Comparison of ENCODE assay signal across 27 mouse cellular contexts in the genomic region with DNA sequence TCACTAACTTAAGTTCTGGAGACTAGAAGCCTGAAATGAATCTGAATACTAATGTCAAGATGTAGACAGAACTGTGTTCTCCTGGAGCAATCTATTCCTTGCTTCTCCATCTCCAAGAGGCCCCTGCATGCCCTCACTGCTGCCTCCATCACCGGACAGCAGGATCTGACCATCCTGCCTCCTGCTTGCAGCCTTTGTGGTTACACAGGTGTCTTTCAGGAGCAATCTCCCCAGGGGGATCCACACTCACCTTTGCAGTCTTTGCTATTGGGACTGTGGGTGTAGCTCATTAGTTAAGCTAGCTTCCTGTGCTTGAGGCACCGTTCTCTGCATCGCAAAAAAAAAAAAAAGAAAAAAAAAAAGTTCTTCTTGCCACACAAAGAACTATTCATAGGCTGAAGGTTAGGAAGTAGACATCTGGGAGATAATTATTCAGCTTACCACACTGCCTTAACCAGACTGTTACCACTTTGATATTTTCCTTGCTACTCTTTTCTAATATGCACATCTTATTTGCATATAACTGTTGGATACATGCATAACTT. TPM values are rescaled to one million over a fixed set of nuclear protein-coding genes. Genes with fewer than 3 reads are reported as not detected.
DNase-seq lines count a peak whose midpoint lies in the region; ATAC-seq and TF ChIP-seq lines count a peak whose summit lies in the region.
"Had no signal": no experiment of that assay in that cellular context is flagged by ENCODE, and none has a peak within 500 bp of the region (broad histone marks: within the 10 kb centered on the region; RNA-seq: fewer than 3 reads in every experiment).

No protein-coding gene starts in this region.

- peaks cover 9% of the 10 kb centered on the region; the same call in 1 of the 2 replicates for H3K9me3 ChIP-seq in midbrain, embryonic 10.5 days (replicated peaks)
- H3K9me3 ChIP-seq in midbrain, embryonic 14.5 days (ENCODE audit: control insufficient read depth, low read length): peaks cover 2% of the 10 kb centered on the region; the same call in 1 of the 2 replicates
- H3K9me3 ChIP-seq in MEL (replicated peaks; ENCODE audit: insufficient read depth, low read length): no peaks in the 10 kb centered on the region
- 0 out of 2 replicates have a peak, but pooled peaks cover 8% of the 10 kb centered on the region for H3K9me3 ChIP-seq in hindbrain, embryonic 12.5 days (replicated peaks)
- H3K9me3 ChIP-seq: limb, embryonic 10.5 days; limb, embryonic 15.5 days; liver, embryonic 13.5 days had no signal

- no peak for TF ChIP-seq RAD21 in MEL (IDR thresholded peaks at IDR 0.05; ENCODE audit: low read depth, low read length)

- no peak overlapping the region for H3K9ac ChIP-seq in midbrain, embryonic 14.5 days (replicated peaks; ENCODE audit: low read length)
- H3K9ac ChIP-seq in MEL (ENCODE audit: control insufficient read depth, low read depth, low read length, poor library complexity, severe bottlenecking): no peak overlapping the region
- no peak overlapping the region for H3K9ac ChIP-seq in hindbrain, embryonic 12.5 days
- H3K9ac ChIP-seq: forebrain, postnatal 0 days; hindbrain, embryonic 13.5 days; limb, embryonic 15.5 days; liver, embryonic 13.5 days had no signal

- no peaks in the 10 kb centered on the region for H3K27me3 ChIP-seq in midbrain, embryonic 10.5 days (ENCODE audit: low read depth, poor library complexity, severe bottlenecking)
- H3K27me3 ChIP-seq in midbrain, embryonic 14.5 days (ENCODE audit: control insufficient read depth, insufficient read depth, low read length): no peaks in the 10 kb centered on the region
- H3K27me3 ChIP-seq in MEL (ENCODE audit: control insufficient read depth in 1 of 2, insufficient read depth in 2 of 2, low read length in 2 of 2): no peaks in the 10 kb centered on the region
- H3K27me3 ChIP-seq in hindbrain, embryonic 12.5 days: no peaks in the 10 kb centered on the region
- H3K27me3 ChIP-seq: embryonic facial prominence, embryonic 13.5 days; hindbrain, embryonic 13.5 days; limb, embryonic 15.5 days; liver, embryonic 13.5 days had no signal

- 37% methylated on average over 3 of the region's 3 CpGs for WGBS in midbrain, embryonic 10.5 days
- WGBS in midbrain, embryonic 14.5 days: 19% methylated on average over 3 of the region's 3 CpGs
- WGBS in hindbrain, embryonic 12.5 days: 33% methylated on average over 3 of the region's 3 CpGs

- no peak overlapping the region for H3K4me3 ChIP-seq in midbrain, embryonic 10.5 days
- no peak overlapping the region for H3K4me3 ChIP-seq in midbrain, embryonic 14.5 days (replicated peaks; ENCODE audit: low read depth, low read length)
- no peak overlapping the region; a peak in 1 of 4 replicates for H3K4me3 ChIP-seq in MEL (ENCODE audit: control insufficient read depth in 1 of 2, insufficient read depth in 1 of 2, low read depth in 2 of 2, low read length in 2 of 2)
- H3K4me3 ChIP-seq in hindbrain, embryonic 12.5 days: no peak overlapping the region
- H3K4me3 ChIP-seq: embryonic facial prominence, embryonic 13.5 days; hindbrain, embryonic 13.5 days; limb, embryonic 10.5 days; limb, embryonic 15.5 days; liver, embryonic 13.5 days had no signal

- H3K4me2 ChIP-seq in midbrain, embryonic 14.5 days (ENCODE audit: low read length): no peak overlapping the region
- H3K4me2 ChIP-seq in hindbrain, embryonic 12.5 days (replicated peaks): no peak overlapping the region
- H3K4me2 ChIP-seq: embryonic facial prominence, embryonic 13.5 days; heart, embryonic 11.5 days; hindbrain, embryonic 13.5 days; limb, embryonic 15.5 days had no signal

- H3K36me3 ChIP-seq in midbrain, embryonic 10.5 days: peaks cover 8% of the 10 kb centered on the region
- no peaks in the 10 kb centered on the region for H3K36me3 ChIP-seq in midbrain, embryonic 14.5 days (ENCODE audit: control insufficient read depth, insufficient read depth, low read length)
- H3K36me3 ChIP-seq in MEL (ENCODE audit: control insufficient read depth in 1 of 2, insufficient read depth in 2 of 2, low read length in 2 of 2): peaks cover 0 to 16% of the 10 kb centered on the region in 2 experiments; a peak in 2 of 4 replicates
- H3K36me3 ChIP-seq in hindbrain, embryonic 12.5 days: 0 out of 2 replicates have a peak, but pooled peaks cover 3% of the 10 kb centered on the region
- H3K36me3 ChIP-seq: hindbrain, embryonic 13.5 days; limb, embryonic 15.5 days had no signal

- TF ChIP-seq EP300 in MEL (IDR thresholded peaks at IDR 0.05; ENCODE audit: low read depth in 1 of 2, low read length in 2 of 2): no peak

- TF ChIP-seq CTCF in MEL (IDR thresholded peaks at IDR 0.05 in 2 of 3, conservative IDR thresholded peaks at IDR 0.05 in 1 of 3; ENCODE audit: control insufficient read depth in 1 of 3, insufficient read depth in 1 of 3, low read depth in 2 of 3, low read length in 3 of 3, poor library complexity in 1 of 3, severe bottlenecking in 1 of 3): no peak

- ATAC-seq in midbrain, embryonic 14.5 days (ENCODE audit: low FRiP score, low TSS enrichment): no peak
- ATAC-seq in hindbrain, embryonic 12.5 days (ENCODE audit: low FRiP score): no peak
- ATAC-seq: forebrain, postnatal 0 days; intestine, postnatal 0 days; lung, postnatal 0 days had no signal

- peak; percentile 7 for DNase-seq in embryo, embryonic 10.5 days (ENCODE audit: low spot score)
- DNase-seq in embryo, embryonic 10 days (ENCODE audit: low spot score): no peak
- no peak for DNase-seq in midbrain, embryonic 10.5 days (ENCODE audit: low spot score)
- DNase-seq in midbrain, embryonic 14.5 days: no peak
- DNase-seq in MEL (ENCODE audit: low read depth, low spot score): peak; percentile 57
- DNase-seq in retina, postnatal 1 day: peak; percentile 31
- DNase-seq: adrenal gland, postnatal 25 days; cerebellum, adult 11-12 months; cerebellum, adult 9-11 months; forebrain, postnatal 0 days; heart, postnatal 36 days; kidney, postnatal 14 days; layer of hippocampus, adult 9-11 months; liver, embryonic 13.5 days; lung, adult 18-20 months; lung, postnatal 4 days; right cerebral cortex, postnatal 4 days; thymus, postnatal 4 days had no signal

- no peak for TF ChIP-seq POLR2A in MEL (IDR thresholded peaks at IDR 0.05; ENCODE audit: control insufficient read depth in 1 of 2, insufficient read depth in 1 of 2, low read depth in 1 of 2, low read length in 2 of 2, poor library complexity in 1 of 2)

- peaks cover 44% of the 10 kb centered on the region for H3K4me1 ChIP-seq in midbrain, embryonic 10.5 days
- H3K4me1 ChIP-seq in midbrain, embryonic 14.5 days (ENCODE audit: control insufficient read depth, insufficient read depth, low read length): peaks cover 12% of the 10 kb centered on the region; the same call in 1 of the 2 replicates
- peaks cover 3 to 6% of the 10 kb centered on the region in 2 experiments for H3K4me1 ChIP-seq in MEL (ENCODE audit: control insufficient read depth in 1 of 2, insufficient read depth in 2 of 2, low read length in 2 of 2)
- peaks cover 26% of the 10 kb centered on the region for H3K4me1 ChIP-seq in hindbrain, embryonic 12.5 days

- peak overlapping the region; percentile 55; the same call in 1 of the 2 replicates for H3K27ac ChIP-seq in midbrain, embryonic 10.5 days (replicated peaks)
- no peak overlapping the region for H3K27ac ChIP-seq in midbrain, embryonic 14.5 days (replicated peaks; ENCODE audit: low read depth, low read length)
- peak overlapping the region; percentile 57 for H3K27ac ChIP-seq in MEL (ENCODE audit: control insufficient read depth, low read depth, low read length)
- H3K27ac ChIP-seq in hindbrain, embryonic 12.5 days: no peak overlapping the region
- H3K27ac ChIP-seq: hindbrain, embryonic 13.5 days; limb, embryonic 15.5 days; liver, embryonic 13.5 days; stomach, postnatal 0 days had no signal

- H3K79me2 ChIP-seq in MEL (ENCODE audit: control insufficient read depth, insufficient read depth, low read length, poor library complexity): 0 out of 2 replicates have a peak, but pooled peaks cover 1% of the 10 kb centered on the region

TF ChIP-seq in MEL, 35 proteins besides CTCF, POLR2A, EP300 and RAD21:
- TF ChIP-seq RCOR1 (IDR thresholded peaks at IDR 0.05; ENCODE audit: low read depth, low read length) (no peak), UBTF (IDR thresholded peaks at IDR 0.05; ENCODE audit: borderline replicate concordance, insufficient read depth, low read depth, low read length) (no peak), ZNF384 (IDR thresholded peaks at IDR 0.05; ENCODE audit: low read depth, low read length) (peak; percentile 98), MXI1 (IDR thresholded peaks at IDR 0.05; ENCODE audit: low read depth, low read length) (no peak), HCFC1 (IDR thresholded peaks at IDR 0.05; ENCODE audit: low read depth, low read length) (no peak), ZKSCAN1 (IDR thresholded peaks at IDR 0.05; ENCODE audit: low read depth, low read length) (peak; percentile 35; the same call in 1 of the 2 replicates), ETS1 (IDR thresholded peaks at IDR 0.05; ENCODE audit: low read depth, low read length) (peak; percentile 17; the same call in 1 of the 2 replicates), SIN3A (IDR thresholded peaks at IDR 0.05; ENCODE audit: low read length) (no peak), TBP (IDR thresholded peaks at IDR 0.05; ENCODE audit: low read depth, low read length) (no peak)
TF ChIP-seq in MEL: peak in this region for 3.

RNA-seq across cellular contexts. Expression of a gene that starts 23.0 kb away (rescaled TPM):
- 15.2 and 16.0 TPM in 2 replicates for polyA plus RNA-seq in midbrain, embryonic 10.5 days (2016; fragmentation: Nextera tagmentation; extraction: Ambion mirVana)
- 18.1 and 19.0 TPM in 2 replicates for polyA plus RNA-seq in midbrain, embryonic 14.5 days (2014; fragmentation: Nextera tagmentation; extraction: Ambion mirVana)
- 14.3 and 14.9 TPM in 2 replicates for total RNA-seq in MEL (2012; rRNA removed)
- polyA plus RNA-seq in MEL (2012; ENCODE audit: insufficient read depth in 1 of 2, insufficient read length in 2 of 2, low read depth in 1 of 2, low replicate concordance in 2 of 2, missing spikeins in 1 of 2): 10 to 100 TPM in 1 of 2 experiments, not detected in 1; 14.8 TPM
- 14.6 and 14.9 TPM in 2 replicates for polyA plus RNA-seq in hindbrain, embryonic 12.5 days (2016; fragmentation: Nextera tagmentation; extraction: Ambion mirVana)

Comparison
In these comparisons a context has a peak if more than half of its experiments do, and no peak if none do; other contexts are left out.
1. DNase-seq: peak in embryo, embryonic 10.5 days (single experiment), MEL (single experiment) and retina, postnatal 1 day (single experiment); none in embryo, embryonic 10 days (single experiment), midbrain, embryonic 10.5 days (single experiment) and midbrain, embryonic 14.5 days (single experiment).
2. H3K27ac ChIP-seq: peak in midbrain, embryonic 10.5 days (single experiment) and MEL (single experiment); none in midbrain, embryonic 14.5 days (single experiment) and hindbrain, embryonic 12.5 days (single experiment).